Mouse (Mus musculus) cerebellum, adult 2 months (tissue): ENCODE measurements around the gene Opa3.

ENCODE experiments used
- CTCF ChIP-seq: fragments of 200-500 bp; IDR thresholded peaks from 2 replicates; pipeline ENCODE4 v1.5.1; 2011; ENCODE audit warnings: low read depth, mild to moderate bottlenecking, control low read depth, low read length, moderate library complexity, borderline replicate concordance; ENCODE audit not compliant: insufficient read depth
- POLR2A ChIP-seq: fragments of 200-500 bp; IDR thresholded peaks from 2 replicates; pipeline ENCODE4 v1.6.1; 2011; ENCODE audit warnings: low read length, control low read depth, borderline replicate concordance; ENCODE audit not compliant: insufficient read depth

DNA sequence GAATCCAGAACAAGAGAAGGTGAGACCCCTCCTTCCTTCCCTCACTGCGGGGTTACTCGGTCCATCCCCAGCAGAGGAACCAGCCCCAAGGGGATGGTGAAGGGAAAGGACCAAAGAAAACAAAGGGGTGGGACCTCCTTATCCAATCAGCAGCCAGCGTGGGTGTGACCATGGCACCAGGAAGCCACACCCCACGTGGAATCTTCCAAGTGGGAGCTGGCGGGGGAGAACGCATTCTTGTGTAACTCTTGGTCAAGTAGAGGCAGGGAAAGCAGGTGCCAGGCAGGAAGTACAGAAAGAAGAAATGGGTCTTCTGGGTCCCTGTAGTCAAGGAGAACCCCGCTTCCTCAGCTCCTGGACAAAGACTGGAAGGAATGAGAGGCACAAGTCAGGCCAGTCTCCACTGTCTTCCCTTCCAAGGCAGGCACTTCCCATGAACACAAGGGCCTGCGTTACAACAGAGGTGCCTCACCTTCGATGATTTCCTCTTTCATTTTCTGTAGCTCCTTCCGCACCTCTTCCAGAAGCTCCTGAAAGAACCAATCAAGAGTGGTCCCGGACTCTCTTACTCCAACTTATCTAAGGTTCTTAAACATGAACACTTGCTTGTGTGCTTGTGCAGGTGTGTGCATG is 29.4 kb downstream of the Opa3 start:
- TF ChIP-seq CTCF (no peak), POLR2A (no peak)
